Mouse (Mus musculus): ENCODE data around the gene Il17rd. TPM values are rescaled to one million over a fixed set of nuclear protein-coding genes. Genes with fewer than 3 reads are reported as not detected.

The Il17rd gene
- total and polyA plus RNA-seq, 3 experiments: 0.04 TPM; not detected in 2

DNA sequence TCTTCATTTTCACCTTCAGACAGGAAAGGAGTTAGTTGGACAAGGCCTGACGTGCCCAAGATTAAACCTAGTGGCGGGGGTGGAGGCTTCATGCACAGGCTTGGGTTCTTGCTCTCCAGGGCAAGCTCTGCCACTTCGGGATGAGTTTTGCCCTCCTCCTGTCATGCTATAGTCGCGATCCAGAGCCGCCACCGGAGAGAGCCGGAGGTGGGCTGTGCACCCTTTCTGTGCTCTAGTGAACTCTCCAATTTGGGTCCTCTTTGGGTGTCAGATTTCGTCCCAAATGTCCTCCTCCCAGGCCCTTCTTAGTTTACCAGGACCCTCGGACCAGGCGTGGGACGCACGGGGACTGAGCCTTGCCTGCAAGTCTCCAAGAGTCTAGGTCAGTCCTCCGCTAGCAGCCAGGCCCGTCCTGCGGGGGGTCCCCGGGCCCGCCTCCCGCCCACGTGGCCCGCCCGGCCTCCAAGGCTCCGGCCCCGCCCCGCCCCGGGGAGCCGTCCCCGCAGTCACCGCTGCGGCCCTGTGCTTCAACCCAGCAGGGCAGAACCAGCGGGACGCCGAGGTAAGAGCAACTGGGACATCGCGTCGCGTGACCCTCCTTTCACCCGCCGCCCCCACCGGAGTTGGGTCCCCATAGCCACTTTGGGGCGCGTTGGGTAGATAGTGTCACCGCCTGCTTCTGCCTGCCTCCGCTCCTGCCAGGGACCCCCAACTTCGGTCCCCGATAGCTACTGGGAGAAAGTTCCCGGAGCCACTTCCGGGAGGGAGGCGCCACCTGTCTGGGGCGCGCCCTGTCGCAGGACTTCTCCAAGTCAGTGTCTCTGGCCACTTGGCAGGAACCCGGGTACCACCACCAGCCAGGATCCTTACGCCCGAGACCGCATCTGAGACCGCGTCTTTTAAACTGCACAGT, 75.9 kb downstream of the Il17rd start, which contains the start of gene Arhgef3:
Arhgef3 (plus strand) TSS at position 538 of the 913 bp plus-strand sequence.
- peaks cover 0 to 2% of the 10 kb centered on the region in 2 experiments; a peak in 1 of 4 replicates for H3K27me3 ChIP-seq (ENCODE audit: control insufficient read depth in 1 of 2, insufficient read depth in 2 of 2, low read length in 2 of 2)
- H3K27ac ChIP-seq (ENCODE audit: control insufficient read depth, low read depth, low read length): no peak within 1 kb of the TSS
- no peaks in the 10 kb centered on the region for H3K79me2 ChIP-seq (ENCODE audit: control insufficient read depth, insufficient read depth, low read length, poor library complexity)
- H3K4me1 ChIP-seq (ENCODE audit: control insufficient read depth in 1 of 2, insufficient read depth in 2 of 2, low read length in 2 of 2): no peaks in the 10 kb centered on the region
- TF ChIP-seq MAFK (IDR thresholded peaks at IDR 0.05; ENCODE audit: borderline replicate concordance, low read depth, low read length) (no peak), USF1 (IDR thresholded peaks at IDR 0.05; ENCODE audit: low read depth, low read length) (peak; percentile 56; the same call in 1 of the 2 replicates)
- peak; percentile 34 for DNase-seq (ENCODE audit: low read depth, low spot score)
- no peaks in the 10 kb centered on the region for H3K36me3 ChIP-seq (ENCODE audit: control insufficient read depth in 1 of 2, insufficient read depth in 2 of 2, low read length in 2 of 2)
- H3K9ac ChIP-seq (ENCODE audit: control insufficient read depth, low read depth, low read length, poor library complexity, severe bottlenecking): peak within 1 kb of the TSS; percentile 49; the same call in 1 of the 2 replicates
- H3K9me3 ChIP-seq (replicated peaks; ENCODE audit: insufficient read depth, low read length): no peaks in the 10 kb centered on the region
- H3K4me3 ChIP-seq (ENCODE audit: control insufficient read depth in 1 of 2, insufficient read depth in 1 of 2, low read depth in 2 of 2, low read length in 2 of 2): peak within 1 kb of the TSS; percentile 5 to 48; a peak in 3 of 4 replicates

DNA sequence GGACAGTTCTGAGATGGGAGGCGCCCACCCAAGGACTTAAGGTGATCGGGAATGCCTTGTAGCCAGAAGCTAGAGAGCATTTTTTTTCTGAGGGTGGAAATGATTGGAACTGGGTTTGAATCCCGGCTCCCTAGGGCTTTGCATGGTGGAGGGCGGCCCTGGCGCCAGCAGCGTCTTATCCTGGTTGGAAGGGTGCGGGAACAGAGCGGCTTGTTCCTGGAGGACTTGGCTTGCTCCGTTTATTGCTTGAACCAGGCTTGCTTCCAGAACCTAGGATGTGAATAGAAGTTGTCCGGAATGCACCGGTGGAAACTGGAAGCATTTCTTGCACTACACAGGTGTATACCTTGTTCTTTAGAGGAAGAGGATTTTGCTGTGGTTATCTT, 76.5 kb downstream of the Il17rd start:
- H3K9ac ChIP-seq (ENCODE audit: control insufficient read depth, low read depth, low read length, poor library complexity, severe bottlenecking): no peak overlapping the region
- H3K9me3 ChIP-seq (replicated peaks; ENCODE audit: insufficient read depth, low read length): no peaks in the 10 kb centered on the region
- no peak for DNase-seq (ENCODE audit: low read depth, low spot score)
- no peak overlapping the region for H3K27ac ChIP-seq (ENCODE audit: control insufficient read depth, low read depth, low read length)
- TF ChIP-seq SIN3A (IDR thresholded peaks at IDR 0.05; ENCODE audit: low read length) (no peak), EP300 (IDR thresholded peaks at IDR 0.05; ENCODE audit: low read depth in 1 of 2, low read length in 2 of 2) (no peak), SMC3 (IDR thresholded peaks at IDR 0.05; ENCODE audit: low read depth, low read length) (no peak), MAZ (IDR thresholded peaks at IDR 0.05; ENCODE audit: low read depth, low read length) (no peak), GATA1 (IDR thresholded peaks at IDR 0.05; ENCODE audit: low read depth, low read length) (no peak), ZMIZ1 (IDR thresholded peaks at IDR 0.05; ENCODE audit: low read depth, low read length) (no peak), ETS1 (IDR thresholded peaks at IDR 0.05; ENCODE audit: low read depth, low read length) (no peak), TAL1 (IDR thresholded peaks at IDR 0.05; ENCODE audit: low read length) (no peak), JUND (IDR thresholded peaks at IDR 0.05; ENCODE audit: low read depth, low read length) (no peak), NELFE (IDR thresholded peaks at IDR 0.05; ENCODE audit: low read depth, low read length) (no peak), POLR2AphosphoS5 (IDR thresholded peaks at IDR 0.05; ENCODE audit: borderline replicate concordance, low read depth, low read length) (no peak), CHD1 (IDR thresholded peaks at IDR 0.05; ENCODE audit: low read depth, low read length) (no peak), POLR2AphosphoS2 (IDR thresholded peaks at IDR 0.05; ENCODE audit: low read length) (no peak), CHD2 (IDR thresholded peaks at IDR 0.05; ENCODE audit: low read length) (no peak), UBTF (IDR thresholded peaks at IDR 0.05; ENCODE audit: borderline replicate concordance, insufficient read depth, low read depth, low read length) (no peak), TBP (IDR thresholded peaks at IDR 0.05; ENCODE audit: low read depth, low read length) (no peak)
- peak overlapping the region in 1 of 2 experiments; percentile 48; a peak in 1 of 4 replicates for H3K4me3 ChIP-seq (ENCODE audit: control insufficient read depth in 1 of 2, insufficient read depth in 1 of 2, low read depth in 2 of 2, low read length in 2 of 2)
- peaks cover 0 to 4% of the 10 kb centered on the region in 2 experiments; a peak in 1 of 4 replicates for H3K27me3 ChIP-seq (ENCODE audit: control insufficient read depth in 1 of 2, insufficient read depth in 2 of 2, low read length in 2 of 2)
- H3K36me3 ChIP-seq (ENCODE audit: control insufficient read depth in 1 of 2, insufficient read depth in 2 of 2, low read length in 2 of 2): no peaks in the 10 kb centered on the region
- H3K4me1 ChIP-seq (ENCODE audit: control insufficient read depth in 1 of 2, insufficient read depth in 2 of 2, low read length in 2 of 2): no peaks in the 10 kb centered on the region
- H3K79me2 ChIP-seq (ENCODE audit: control insufficient read depth, insufficient read depth, low read length, poor library complexity): no peaks in the 10 kb centered on the region
